Mouse (Mus musculus) liver, embryonic 11.5 days (tissue): ENCODE measurements around the gene Lrsam1. TPM values are rescaled to one million over a fixed set of nuclear protein-coding genes. Genes with fewer than 3 reads are reported as not detected.

ENCODE experiments used
- ATAC-seq: fragments of 200-750 bp; cut with Nextera tagmentation; replicated peaks from 2 replicates; pipeline ENCODE4 v1.8.0; 2017; ENCODE audit warnings: moderate number of reproducible peaks, mild to moderate bottlenecking, moderate TSS enrichment, moderate library complexity; ENCODE audit not compliant: low FRiP score
- DNase-seq: peaks from one replicate; pipeline ENCODE4 v3.0.0-alpha.2; 2017; ENCODE audit warnings: low spot score
- H3K27ac ChIP-seq: fragments of 300-500 bp; sonication (generic); 2 replicates; pipeline ENCODE4 v1.5.1; 2014; ENCODE audit warnings: mild to moderate bottlenecking, low read depth, low read length, control low read depth
- H3K27me3 ChIP-seq: fragments of 300-500 bp; sonication (generic); replicated peaks from 2 replicates; pipeline ENCODE4 v1.6.1; 2014; ENCODE audit warnings: low read length, mixed read lengths; ENCODE audit not compliant: control insufficient read depth, insufficient read depth
- H3K36me3 ChIP-seq: fragments of 300-500 bp; sonication (generic); 2 replicates; pipeline ENCODE4 v1.6.1; 2014; ENCODE audit warnings: mild to moderate bottlenecking, low read length, moderate library complexity, mixed read lengths; ENCODE audit not compliant: control insufficient read depth, insufficient read depth
- H3K4me1 ChIP-seq: fragments of 300-500 bp; sonication (generic); replicated peaks from 2 replicates; pipeline ENCODE4 v1.6.1; 2014; ENCODE audit warnings: low read length, mixed read lengths; ENCODE audit not compliant: control insufficient read depth, insufficient read depth
- H3K4me2 ChIP-seq: fragments of 300-500 bp; sonication (generic); 2 replicates; pipeline ENCODE4 v1.6.1; 2014; ENCODE audit warnings: mild to moderate bottlenecking, control low read depth, moderate library complexity
- H3K4me3 ChIP-seq: fragments of 300-500 bp; sonication (generic); 2 replicates; pipeline ENCODE4 v1.5.1; 2014; ENCODE audit warnings: low read depth, low read length, control low read depth
- H3K9ac ChIP-seq: fragments of 300-500 bp; sonication (generic); 2 replicates; pipeline ENCODE4 v1.6.1; 2014; ENCODE audit warnings: low read depth, low read length, control low read depth
- H3K9me3 ChIP-seq: fragments of 300-500 bp; sonication (generic); 2 replicates; pipeline ENCODE4 v1.6.1; 2016; ENCODE audit warnings: low read length, inconsistent platforms, mixed read lengths; ENCODE audit not compliant: control insufficient read depth
- WGBS: fragments of 180-500 bp; shearing (Covaris S2); extraction: QIAGEN DNeasy Blood & Tissue Kit; methylation state at CpG from one replicate; pipeline ENCODE4 v1.1.7; 2014; 5-methylcytosine and 5-hydroxymethylcytosine counted together
- polyA plus RNA-seq: library from polyadenylated mRNA; unstranded; fragments of >200 nt; fragmentation: Nextera tagmentation; extraction: Ambion mirVana; gene quantifications from 2 replicates; pipeline ENCODE4 v1.2.1, GENCODE M21; 2014

The Lrsam1 gene
- polyA plus RNA-seq, 1 experiment from 2014 or later, result 6.1 TPM

DNA sequence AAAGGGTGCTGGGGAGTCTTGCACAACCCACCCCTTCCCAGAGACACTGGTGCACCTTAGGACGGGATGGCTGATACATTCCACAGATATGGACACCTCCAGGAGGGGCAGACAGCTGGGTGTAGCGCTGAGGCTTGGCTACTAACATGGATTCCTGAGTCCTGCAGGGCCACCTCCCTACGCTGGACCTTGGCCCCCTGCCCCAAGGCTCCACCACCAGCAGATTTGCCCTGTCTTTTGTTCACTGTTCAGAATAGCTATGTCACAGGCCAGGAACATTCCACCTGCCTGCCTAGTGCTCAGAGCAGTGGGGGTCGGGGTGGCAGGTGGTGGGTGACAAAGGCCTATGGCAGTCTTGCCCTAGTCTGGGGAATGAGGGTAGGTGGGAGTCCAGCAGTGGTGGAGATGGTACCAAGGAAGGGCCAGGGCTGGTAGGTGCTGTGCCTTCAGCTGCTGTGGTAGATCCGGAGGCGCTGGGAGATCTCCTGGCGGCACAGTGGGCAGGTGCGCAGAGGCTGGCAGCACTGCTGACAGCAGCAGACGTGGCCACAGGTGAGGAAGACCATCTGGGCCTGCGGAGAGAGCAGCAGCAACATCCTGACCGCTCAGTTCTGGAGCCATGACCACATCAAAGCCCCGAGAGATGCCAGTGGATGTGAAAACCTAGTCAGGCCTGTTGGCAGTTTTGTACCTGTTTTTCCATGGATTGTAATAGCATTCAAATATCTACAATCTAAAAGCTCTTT, 34.9 kb downstream of the Lrsam1 start:
- no peaks in the 10 kb centered on the region for H3K9me3 ChIP-seq
- H3K4me1 ChIP-seq, result 0 out of 2 replicates have a peak, but pooled peaks cover 4% of the 10 kb centered on the region
- peaks cover 11% of the 10 kb centered on the region; the same call in 1 of the 2 replicates for H3K36me3 ChIP-seq
- H3K4me3 ChIP-seq, result no peak overlapping the region
- no peak for ATAC-seq
- no peak overlapping the region for H3K27ac ChIP-seq
- no peak for DNase-seq
- no peak overlapping the region for H3K4me2 ChIP-seq
- WGBS, result 87% methylated on average over 12 of the region's 12 CpGs
- no peaks in the 10 kb centered on the region for H3K27me3 ChIP-seq
- no peak overlapping the region for H3K9ac ChIP-seq

DNA sequence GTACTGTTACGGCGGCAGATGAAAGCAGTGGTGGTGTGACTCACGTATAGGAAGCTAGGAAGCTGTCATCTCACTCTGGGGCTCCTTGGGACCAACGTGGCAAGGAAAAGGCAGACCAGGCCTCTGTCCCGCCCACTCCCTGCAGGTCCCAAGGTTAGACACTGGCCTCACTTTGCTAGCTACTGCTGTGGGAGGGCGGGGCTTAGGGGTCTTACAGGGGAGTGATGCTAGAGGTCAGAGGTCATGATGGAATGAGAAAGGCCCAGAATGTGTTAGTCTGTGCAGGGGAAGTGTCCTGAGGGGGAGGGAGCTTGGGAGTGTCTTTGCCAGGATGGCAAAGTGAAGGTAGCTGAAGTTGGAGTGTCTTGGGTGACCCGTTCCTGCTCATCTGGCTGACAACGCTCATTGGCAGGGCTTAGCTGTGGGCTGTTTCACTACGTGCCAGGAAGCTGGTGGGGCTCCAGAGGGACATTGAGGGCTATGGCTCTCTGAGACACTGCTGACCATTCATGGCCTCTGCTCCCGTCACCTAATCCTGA, 37.0 kb downstream of the Lrsam1 start:
- no peak overlapping the region for H3K4me2 ChIP-seq
- H3K27ac ChIP-seq, result no peak overlapping the region
- H3K4me3 ChIP-seq, result no peak overlapping the region
- DNase-seq (no peak), ATAC-seq (no peak)
- no peaks in the 10 kb centered on the region for H3K27me3 ChIP-seq
- no peaks in the 10 kb centered on the region for H3K9me3 ChIP-seq
- no peak overlapping the region for H3K9ac ChIP-seq
- 0 out of 2 replicates have a peak, but pooled peaks cover 4% of the 10 kb centered on the region for H3K4me1 ChIP-seq
- 74% methylated on average over 10 of the region's 10 CpGs for WGBS
- H3K36me3 ChIP-seq, result peaks cover 17% of the 10 kb centered on the region

DNA sequence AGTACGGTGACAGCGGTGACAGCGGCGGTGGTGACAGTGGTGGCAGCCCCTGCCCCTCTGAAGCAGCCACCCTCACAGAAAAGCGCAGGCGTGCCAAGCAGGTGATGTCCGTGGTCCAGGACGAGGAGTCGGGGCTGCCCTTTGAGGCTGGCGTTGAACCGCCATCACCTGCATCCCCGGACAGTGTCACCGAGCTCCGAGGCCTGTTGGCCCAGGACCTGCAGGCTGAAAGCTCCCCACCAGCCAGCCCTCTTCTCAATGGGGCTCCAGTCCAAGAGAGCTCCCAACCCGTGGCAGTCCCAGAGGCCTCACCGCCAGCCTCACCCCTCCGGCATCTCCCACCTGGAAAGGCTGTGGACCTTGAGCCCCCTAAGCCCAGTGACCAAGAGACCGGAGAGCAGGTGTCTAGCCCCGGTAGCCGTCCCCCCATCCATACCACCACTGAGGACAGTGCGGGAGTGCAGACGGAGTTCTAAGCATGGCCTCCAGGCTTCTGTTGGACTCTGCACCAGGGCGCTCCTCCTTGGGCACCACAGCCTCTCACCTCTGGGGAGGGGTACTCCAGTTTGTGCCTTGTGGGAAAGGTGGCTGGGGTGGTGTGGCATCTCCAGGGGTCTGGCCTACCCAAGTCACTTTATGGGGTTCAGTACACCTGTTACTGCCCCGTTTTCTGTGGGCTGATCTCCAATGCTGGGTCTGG, 37.7 kb downstream of the Lrsam1 start:
- H3K27ac ChIP-seq, result no peak overlapping the region
- H3K4me1 ChIP-seq, result 0 out of 2 replicates have a peak, but pooled peaks cover 4% of the 10 kb centered on the region
- H3K27me3 ChIP-seq, result no peaks in the 10 kb centered on the region
- DNase-seq (no peak), ATAC-seq (no peak)
- no peaks in the 10 kb centered on the region for H3K9me3 ChIP-seq
- no peak overlapping the region for H3K4me3 ChIP-seq
- WGBS, result 92% methylated on average over 24 of the region's 24 CpGs
- peaks cover 17% of the 10 kb centered on the region for H3K36me3 ChIP-seq
- no peak overlapping the region for H3K4me2 ChIP-seq
- H3K9ac ChIP-seq, result no peak overlapping the region

DNA sequence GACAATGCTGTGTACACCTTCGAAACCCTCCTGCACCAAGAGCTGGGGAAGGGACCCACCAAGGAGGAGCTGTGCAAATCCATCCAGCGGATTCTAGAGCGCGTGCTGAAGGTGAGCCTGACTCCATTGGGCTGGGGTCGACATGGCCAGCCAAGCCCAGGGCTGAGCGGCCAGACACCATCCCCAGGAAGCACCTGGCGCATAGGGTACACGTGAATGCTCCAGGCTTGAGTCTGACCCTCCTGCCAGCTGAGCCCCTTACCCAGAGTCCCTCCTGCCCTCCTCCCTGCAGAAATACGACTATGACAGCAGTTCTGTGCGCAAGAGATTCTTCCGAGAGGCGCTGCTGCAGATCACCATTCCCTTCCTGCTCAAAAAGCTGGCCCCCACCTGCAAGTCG, 38.9 kb downstream of the Lrsam1 start:
- H3K9me3 ChIP-seq, result no peaks in the 10 kb centered on the region
- H3K4me3 ChIP-seq, result no peak overlapping the region
- no peak for ATAC-seq
- H3K36me3 ChIP-seq, result peaks cover 17% of the 10 kb centered on the region
- H3K27me3 ChIP-seq, result no peaks in the 10 kb centered on the region
- H3K4me2 ChIP-seq, result no peak overlapping the region
- WGBS, result 86% methylated on average over 13 of the region's 13 CpGs
- no peak for DNase-seq
- H3K27ac ChIP-seq, result no peak overlapping the region
- no peak overlapping the region for H3K9ac ChIP-seq
- peaks cover 6% of the 10 kb centered on the region; the same call in 1 of the 2 replicates for H3K4me1 ChIP-seq

DNA sequence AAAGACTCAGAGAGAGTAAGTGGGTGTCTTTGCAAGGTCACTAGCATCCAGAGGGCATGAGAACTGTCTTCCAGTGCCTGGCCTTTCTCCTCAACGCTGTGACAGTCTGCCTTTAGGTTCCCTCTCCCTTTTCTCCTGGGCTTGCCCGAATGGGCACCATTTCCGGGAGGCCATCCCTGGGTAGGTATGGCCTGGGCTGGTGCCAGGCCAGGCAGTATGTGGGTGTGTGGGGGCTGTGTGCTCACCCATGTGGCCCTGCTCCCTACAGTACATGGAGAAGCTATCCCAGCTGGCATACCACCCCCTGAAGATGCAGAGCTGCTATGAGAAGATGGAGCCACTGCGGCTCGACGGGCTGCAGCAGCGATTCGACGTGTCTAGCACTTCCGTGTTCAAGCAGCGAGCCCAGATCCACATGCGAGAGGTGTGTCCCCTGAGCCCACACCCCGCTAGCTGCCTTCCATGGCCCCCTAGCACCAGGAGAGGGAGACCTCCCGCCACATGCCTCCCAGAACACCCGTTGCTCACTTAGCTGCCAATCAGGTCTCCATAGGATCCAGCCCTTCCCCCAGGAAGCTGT, 39.5 kb downstream of the Lrsam1 start:
- 89% methylated on average over 15 of the region's 15 CpGs for WGBS
- Histone ChIP-seq H3K4me2 (no peak overlapping the region), H3K9me3 (no peaks in the 10 kb centered on the region), H3K4me1 (peaks cover 12% of the 10 kb centered on the region; the same call in 1 of the 2 replicates), H3K9ac (no peak overlapping the region), H3K27ac (no peak overlapping the region), H3K27me3 (no peaks in the 10 kb centered on the region), H3K4me3 (no peak overlapping the region), H3K36me3 (peaks cover 17% of the 10 kb centered on the region)
- DNase-seq, result no peak
- no peak for ATAC-seq

DNA sequence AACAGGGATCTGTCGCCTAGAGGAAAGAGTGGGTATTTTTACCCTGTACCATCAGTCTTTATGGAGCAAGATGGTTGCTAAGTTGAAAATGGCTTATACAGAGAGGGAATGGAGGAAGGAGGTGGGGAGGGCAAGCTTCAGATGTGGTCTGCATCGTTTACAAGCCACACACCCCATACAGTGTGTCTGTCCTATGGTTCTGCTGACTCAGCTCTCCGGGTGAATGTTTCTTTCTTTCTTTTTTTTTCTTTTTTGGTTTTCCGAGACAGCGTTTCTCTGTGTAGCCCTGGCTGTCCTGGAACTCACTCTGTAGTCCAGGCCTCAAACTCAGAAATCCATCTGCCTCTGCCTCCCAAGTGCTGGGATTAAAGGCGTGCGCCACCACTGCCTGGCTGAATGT, 40.2 kb downstream of the Lrsam1 start:
- no peak for DNase-seq
- H3K27me3 ChIP-seq, result no peaks in the 10 kb centered on the region
- H3K4me2 ChIP-seq, result no peak overlapping the region
- no peak for ATAC-seq
- H3K4me1 ChIP-seq, result peaks cover 12% of the 10 kb centered on the region; the same call in 1 of the 2 replicates
- 84% methylated on average over 7 of the region's 7 CpGs for WGBS
- H3K4me3 ChIP-seq, result no peak overlapping the region
- H3K9me3 ChIP-seq, result no peaks in the 10 kb centered on the region
- H3K27ac ChIP-seq, result no peak overlapping the region
- peaks cover 18% of the 10 kb centered on the region for H3K36me3 ChIP-seq
- H3K9ac ChIP-seq, result no peak overlapping the region

DNA sequence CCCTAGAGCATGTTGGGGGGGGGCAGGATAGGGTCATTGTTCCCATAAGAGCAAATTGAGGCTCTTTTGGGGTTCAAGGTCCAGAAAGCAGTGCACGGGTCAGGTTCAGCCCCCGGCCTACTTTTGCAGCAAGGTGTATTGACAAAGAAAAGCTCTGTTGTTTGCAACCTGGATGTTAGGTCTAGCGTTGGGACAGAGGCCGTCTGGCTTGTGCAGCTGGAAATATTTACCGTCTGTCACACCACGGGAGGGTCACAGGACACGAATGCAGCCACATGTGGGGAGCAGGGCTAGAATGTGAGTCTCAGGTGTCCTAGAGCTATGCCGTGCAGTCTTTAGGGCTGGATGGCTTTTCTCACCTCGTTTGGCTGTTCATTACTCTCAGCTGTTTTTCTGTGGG, 43.0 kb downstream of the Lrsam1 start:
- Histone ChIP-seq H3K9me3 (no peaks in the 10 kb centered on the region), H3K9ac (no peak overlapping the region), H3K36me3 (peaks cover 16% of the 10 kb centered on the region), H3K4me2 (no peak overlapping the region), H3K27me3 (no peaks in the 10 kb centered on the region), H3K27ac (no peak overlapping the region), H3K4me3 (no peak overlapping the region), H3K4me1 (peaks cover 21% of the 10 kb centered on the region)
- no peak for ATAC-seq
- no peak for DNase-seq
- 77% methylated on average over 9 of the region's 9 CpGs for WGBS

DNA sequence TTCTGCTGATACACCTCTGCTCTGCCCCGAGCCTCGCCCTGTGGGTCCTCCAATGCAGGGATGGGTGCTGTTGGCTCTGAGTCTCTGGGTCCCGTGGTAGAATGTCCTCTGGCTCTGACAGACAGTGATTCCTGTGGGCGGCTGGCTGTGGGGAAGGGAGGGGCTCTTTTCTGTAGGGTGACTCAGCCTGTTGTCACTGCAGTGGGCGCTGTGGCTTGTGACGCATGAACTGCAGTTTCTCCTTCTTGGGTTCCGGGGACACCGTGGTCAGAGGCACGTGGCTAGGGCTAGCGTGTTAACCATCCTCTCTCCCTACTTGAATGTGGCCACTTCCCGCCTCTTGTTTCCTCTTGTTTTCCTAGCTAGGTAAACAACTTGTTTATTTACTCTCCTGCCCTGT, 43.9 kb downstream of the Lrsam1 start:
- peak; percentile 40; the same call in 1 of the 2 replicates for ATAC-seq

More for the DNA sequence above, 43.9 kb downstream of the Lrsam1 start:
- Histone ChIP-seq H3K27me3 (no peaks in the 10 kb centered on the region), H3K9ac (no peak overlapping the region), H3K27ac (peak overlapping the region; percentile 9; the same call in 1 of the 2 replicates), H3K4me3 (no peak overlapping the region), H3K4me1 (peaks cover 21% of the 10 kb centered on the region), H3K9me3 (no peaks in the 10 kb centered on the region), H3K4me2 (no peak overlapping the region; the same call in 1 of the 2 replicates), H3K36me3 (peaks cover 13% of the 10 kb centered on the region)
- no peak for DNase-seq
- 49% methylated on average over 11 of the region's 11 CpGs for WGBS
